Mouse (Mus musculus) adrenal gland, adult 2 months (tissue): ENCODE measurements around the gene Thpo. TPM values are rescaled to one million over a fixed set of nuclear protein-coding genes. Genes with fewer than 3 reads are reported as not detected.

Source experiments
- DNase-seq: peaks from one replicate; pipeline ENCODE4 v3.0.0; 2021
- polyA plus RNA-seq: library from polyadenylated mRNA; depleted of rRNA; stranded (reverse); fragments of >200 nt; gene quantifications from 2 replicates; pipeline ENCODE4 v1.2.3, GENCODE M21; 2012
- total RNA-seq, 2 experiments: library from RNA; stranded (reverse); gene quantifications; 2 replicates each; pipeline ENCODE4 v1.2.3; 2021

Gene Thpo
- total and polyA plus RNA-seq, 3 experiments = 1.2 to 15.3 (median 6.4) TPM

DNA sequence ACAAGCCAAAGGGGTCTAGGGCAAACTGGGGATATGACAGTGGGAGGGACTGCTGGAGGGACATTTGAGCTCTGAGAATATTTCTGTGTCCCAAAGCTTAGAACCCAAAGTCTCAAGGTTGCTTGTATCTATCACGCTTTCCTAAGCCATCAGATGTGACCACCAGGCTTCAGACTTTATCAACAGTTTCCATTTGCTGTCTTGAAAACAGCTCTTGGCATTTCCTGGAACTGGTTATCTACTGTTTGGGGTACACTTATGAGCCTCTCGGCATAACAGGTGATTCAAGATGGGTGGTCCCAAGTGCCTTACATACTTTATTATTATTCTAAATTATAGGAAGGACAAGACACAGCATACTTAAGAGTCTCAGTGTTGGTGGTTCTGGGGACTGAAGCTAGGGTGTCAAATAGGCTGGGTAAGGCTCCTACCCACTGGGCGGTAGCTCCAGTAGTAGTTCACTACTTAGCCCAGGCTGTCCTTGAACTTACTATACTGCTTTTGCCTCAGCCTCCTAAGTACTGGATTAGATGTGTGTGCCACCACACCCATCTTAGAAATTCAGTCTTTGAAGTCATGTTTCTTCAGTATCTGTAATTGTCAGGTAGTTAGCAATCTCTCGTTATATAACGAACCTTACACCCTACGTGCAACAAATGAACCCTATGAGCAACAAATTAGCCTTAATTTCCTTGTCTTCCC lies 30.5 kb downstream of the Thpo start:
- no peak for DNase-seq

GRCm38 (mm10) chr16:20703071-20703470 lies 31.2 kb downstream of the Thpo start:
- no peak for DNase-seq

GRCm38 (mm10) chr16:20702522-20702893 lies 31.8 kb downstream of the Thpo start:
- DNase-seq = peak; percentile 92

DNA sequence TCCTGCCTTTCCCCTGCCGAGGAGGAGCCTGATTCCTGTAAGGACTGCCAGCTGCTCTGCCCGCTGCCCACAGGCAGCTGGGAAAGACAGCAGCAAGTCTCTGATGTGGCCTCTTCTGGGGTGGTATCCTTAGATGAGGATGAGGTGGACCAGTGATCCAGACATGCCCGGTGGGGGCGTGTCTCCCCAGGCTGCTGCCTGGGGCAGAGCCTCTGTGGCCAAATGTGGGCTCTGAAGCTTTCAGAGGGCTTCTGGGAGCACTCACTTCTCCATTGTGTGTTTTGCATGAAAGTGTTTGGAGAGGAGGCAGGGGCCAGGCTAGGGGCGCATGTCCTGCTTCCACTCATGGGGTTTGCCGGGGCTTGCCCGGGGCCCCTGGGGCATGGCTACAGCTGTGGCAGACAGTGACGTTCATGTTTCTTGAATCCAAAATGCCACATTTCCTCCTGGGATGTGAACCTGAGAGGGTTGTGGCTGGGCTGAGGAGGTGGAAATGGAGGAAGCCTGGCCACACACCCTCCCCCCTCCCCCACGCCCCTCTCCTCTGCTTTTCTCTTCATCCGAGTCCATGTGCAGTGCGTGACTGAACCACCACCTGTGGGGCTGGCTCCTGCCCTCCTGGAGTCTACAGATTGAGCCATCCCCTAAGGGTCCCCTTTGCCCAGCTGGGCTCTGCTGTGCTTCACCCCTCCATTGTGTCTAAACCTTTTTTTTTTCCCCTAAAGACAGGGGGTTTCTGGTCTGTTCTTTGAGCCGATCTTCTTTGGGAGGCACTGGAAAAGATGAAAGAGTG lies 32.4 kb downstream of the Thpo start:
- DNase-seq = no peak

GRCm38 (mm10) chr16:20701316-20701715 lies 33.0 kb downstream of the Thpo start:
- no peak for DNase-seq

DNA sequence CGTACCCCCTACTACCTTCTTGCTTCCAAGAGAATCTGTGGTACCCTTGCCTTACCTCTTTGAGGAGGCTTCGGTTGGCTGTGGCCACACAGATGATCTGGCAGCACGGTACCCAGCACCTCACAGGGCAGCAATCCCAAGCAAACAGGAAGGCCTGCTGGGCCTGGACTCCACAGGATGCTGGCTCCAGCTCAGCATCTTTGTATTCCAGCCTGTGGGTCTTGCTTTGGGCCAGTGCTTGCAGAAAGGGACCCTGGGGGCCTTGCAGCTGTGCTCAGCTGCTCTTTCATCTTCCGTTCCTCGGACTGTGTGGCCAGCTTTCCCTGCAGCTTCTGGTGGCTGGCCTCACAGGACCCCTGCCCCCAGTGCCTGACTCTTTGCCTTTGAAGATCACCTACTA lies 34.3 kb downstream of the Thpo start:
- DNase-seq = no peak

GRCm38 (mm10) chr16:20699266-20699665 lies 35.0 kb downstream of the Thpo start:
- DNase-seq = no peak

DNA sequence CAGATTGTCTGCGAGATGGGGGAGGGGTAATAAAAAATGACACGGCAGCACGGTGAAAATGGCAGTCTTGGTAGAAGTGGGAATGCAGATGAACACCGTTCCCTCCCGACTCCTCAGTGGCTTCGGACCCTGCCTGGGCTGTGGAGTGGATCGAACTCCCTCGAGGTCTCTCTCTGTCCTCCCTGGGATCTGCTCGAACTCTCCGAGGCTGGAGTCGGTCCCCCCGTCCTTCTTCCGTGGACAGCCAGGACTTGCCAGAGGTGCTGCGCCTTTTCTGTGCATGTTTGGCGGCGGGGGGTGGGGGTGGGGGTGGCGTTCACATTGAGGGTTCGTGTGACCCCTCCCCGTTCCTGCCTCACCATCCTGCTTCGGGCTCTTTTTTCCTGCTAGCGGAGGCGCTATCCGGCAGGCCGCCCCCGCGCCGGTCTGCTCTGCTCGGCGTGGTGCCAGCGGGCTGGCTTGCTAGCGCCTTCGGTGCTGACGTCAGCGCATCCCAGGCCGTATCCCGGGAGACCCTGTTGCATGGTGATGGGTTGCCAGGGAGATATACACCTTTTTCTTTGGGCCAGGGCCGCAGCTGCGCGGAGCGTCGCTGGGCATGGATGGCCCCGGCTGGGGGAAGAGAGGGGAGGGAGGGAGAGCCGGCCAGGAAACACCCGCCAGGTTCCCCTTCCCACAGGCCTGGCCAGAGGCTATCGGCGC lies 38.5 kb downstream of the Thpo start:
- peak; percentile 90 for DNase-seq

DNA sequence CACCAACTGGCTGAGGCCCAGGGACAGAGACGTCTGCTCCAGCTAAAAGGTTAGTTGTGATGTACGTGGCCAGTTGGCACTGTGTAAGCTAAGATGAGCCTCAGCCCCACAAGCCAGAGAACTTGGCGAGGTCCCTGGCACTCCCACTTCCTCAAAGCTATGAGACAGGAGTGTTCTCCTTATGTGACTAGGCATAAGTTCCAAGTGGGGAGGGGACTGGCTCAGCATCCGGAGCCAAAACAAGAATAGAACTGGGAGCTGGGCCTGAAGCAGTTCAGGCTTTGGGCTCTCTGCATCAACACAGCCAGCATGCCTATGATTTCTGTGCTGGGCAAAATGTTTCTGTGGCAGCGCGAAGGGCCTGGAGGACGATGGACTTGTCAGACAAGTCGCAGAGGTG lies 39.5 kb downstream of the Thpo start:
- no peak for DNase-seq

DNA sequence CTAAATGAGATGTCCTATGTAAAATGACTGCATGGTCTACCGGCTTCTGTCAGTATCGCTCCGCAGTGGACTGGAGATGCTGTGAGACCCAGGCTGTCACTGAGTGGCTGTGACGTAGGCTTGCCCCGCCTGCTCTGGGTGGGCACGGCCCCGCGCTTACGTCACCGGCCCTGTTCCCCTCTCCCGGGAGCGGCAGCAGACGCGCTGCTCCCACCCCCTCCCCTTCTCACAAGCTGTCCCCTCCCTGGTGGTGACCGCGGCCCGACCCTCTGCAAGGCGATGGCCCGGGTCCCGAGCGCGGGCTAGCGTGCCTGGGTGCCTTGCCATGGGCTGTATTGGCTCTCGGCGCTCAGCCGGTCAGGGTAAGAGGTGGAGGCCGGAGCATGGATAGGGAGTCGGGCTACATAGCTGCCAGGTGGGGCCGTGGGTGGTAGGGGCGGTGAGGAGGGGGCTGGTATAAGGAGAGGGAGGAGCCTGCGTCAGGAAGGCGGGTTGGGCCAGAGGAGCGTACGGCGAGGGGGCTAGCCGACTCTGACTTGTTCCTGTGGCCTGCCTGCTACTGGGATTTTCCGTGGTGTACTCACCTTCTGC lies 41.1 kb downstream of the Thpo start, which contains the start of gene Fam131a:
TSS of gene Fam131a (plus strand) at position 131 of the 591 bp plus-strand sequence.
- DNase-seq = peak; percentile 94

DNA sequence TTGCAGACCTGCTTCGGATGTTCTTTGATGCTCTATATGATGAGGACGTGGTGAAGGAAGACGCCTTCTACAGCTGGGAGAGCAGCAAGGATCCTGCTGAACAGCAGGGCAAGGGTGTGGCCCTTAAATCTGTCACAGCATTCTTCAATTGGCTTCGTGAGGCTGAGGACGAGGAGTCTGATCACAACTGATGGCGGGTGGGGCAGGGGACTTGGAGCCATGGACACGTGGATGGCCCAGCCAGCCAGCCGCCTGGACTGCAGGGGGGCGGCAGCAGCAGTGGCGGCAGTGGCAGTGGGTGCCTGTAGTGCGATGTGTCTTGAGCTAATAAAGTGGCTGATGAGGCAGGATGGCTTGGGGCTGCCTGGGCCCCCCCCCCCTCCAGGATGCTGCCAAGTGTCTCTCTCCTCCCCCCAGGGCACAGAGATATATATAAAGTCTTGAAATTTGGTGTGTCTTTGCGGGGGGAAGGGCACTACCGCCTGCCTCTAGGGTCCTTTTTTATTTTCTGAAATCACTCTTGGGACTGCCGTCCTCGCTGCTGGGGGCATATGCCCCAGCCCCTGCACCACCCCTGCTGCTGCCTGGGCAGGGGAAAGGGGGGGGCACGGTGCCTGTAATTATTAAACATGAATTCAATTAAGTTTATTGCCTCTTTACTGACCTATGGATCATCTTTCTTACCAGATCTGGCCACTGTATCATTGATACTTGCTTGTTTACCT lies 41.9 kb downstream of the Thpo start:
- no peak for DNase-seq

- no peak for DNase-seq
Observed at GRCm38 (mm10) chr16:20691617-20692016, 42.7 kb downstream of the Thpo start.

- no peak for DNase-seq
Observed at GRCm38 (mm10) chr16:20690774-20691173, 43.5 kb downstream of the Thpo start.

GRCm38 (mm10) chr16:20677974-20678675 lies 56.2 kb downstream of the Thpo start:
- peak; percentile 97 for DNase-seq

DNA sequence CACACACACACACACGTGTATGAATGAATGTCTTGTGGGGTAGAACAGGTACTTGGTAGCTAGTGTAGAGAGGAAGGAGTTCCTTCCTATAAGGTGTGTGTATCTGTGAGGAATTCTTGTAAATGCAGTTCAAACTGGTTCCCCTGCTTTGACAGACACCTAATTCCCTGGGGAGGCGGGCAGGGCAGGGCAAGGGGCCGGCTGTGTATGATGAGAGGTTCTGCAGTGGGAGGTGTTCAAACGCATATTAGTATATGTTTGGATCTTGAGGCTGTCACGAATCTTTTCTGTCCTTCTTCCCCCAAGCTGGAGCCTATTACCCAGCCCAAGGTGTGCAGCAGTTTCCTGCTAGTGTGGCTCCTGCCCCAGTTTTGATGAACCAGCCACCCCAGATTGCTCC lies 56.9 kb downstream of the Thpo start:
- no peak for DNase-seq

- DNase-seq = no peak
Observed at GRCm38 (mm10) chr16:20676702-20677101, 57.6 kb downstream of the Thpo start.

- no peak for DNase-seq
Observed at GRCm38 (mm10) chr16:20675213-20675612, 59.1 kb downstream of the Thpo start.
